Mouse (Mus musculus): Measurements from ENCODE around the gene Fer. TPM values are rescaled to one million over a fixed set of nuclear protein-coding genes. Genes with fewer than 3 reads are reported as not detected.

Gene Fer
- total RNA-seq, 2 experiments from 2014 or later = 35.0 to 37.8 TPM

- no peak for DNase-seq (ENCODE audit: low spot score in 2 of 2)
These were observed 111.4 kb downstream of the Fer start for GRCm38 (mm10) chr17:63974253-63974652.

- no peak for DNase-seq (ENCODE audit: low spot score in 2 of 2)
These were observed 116.1 kb downstream of the Fer start for GRCm38 (mm10) chr17:63978794-63979571.

GRCm38 (mm10) chr17:63980167-63980566 lies 117.3 kb downstream of the Fer start:
- no peak for DNase-seq (ENCODE audit: low spot score in 2 of 2)

GRCm38 (mm10) chr17:63988710-63989109 lies 125.8 kb downstream of the Fer start:
- DNase-seq (ENCODE audit: low spot score in 2 of 2) = no peak

- no peak for DNase-seq (ENCODE audit: low spot score in 2 of 2)
These were observed 128.3 kb downstream of the Fer start for GRCm38 (mm10) chr17:63991160-63991559.

GRCm38 (mm10) chr17:63995921-63996320 lies 133.1 kb downstream of the Fer start:
- DNase-seq (ENCODE audit: low spot score in 2 of 2) = no peak

- no peak for DNase-seq (ENCODE audit: low spot score in 2 of 2)
These were observed 134.8 kb downstream of the Fer start for GRCm38 (mm10) chr17:63997643-63998042.

GRCm38 (mm10) chr17:64003444-64003843 lies 140.6 kb downstream of the Fer start:
- no peak for DNase-seq (ENCODE audit: low spot score in 2 of 2)

- no peak for DNase-seq (ENCODE audit: low spot score in 2 of 2)
These were observed 142.8 kb downstream of the Fer start for GRCm38 (mm10) chr17:64005575-64006249.

- no peak for DNase-seq (ENCODE audit: low spot score in 2 of 2)
These were observed 153.7 kb downstream of the Fer start for GRCm38 (mm10) chr17:64016606-64017005.

- no peak for DNase-seq (ENCODE audit: low spot score in 2 of 2)
These were observed 155.4 kb downstream of the Fer start for GRCm38 (mm10) chr17:64018240-64018639.

- no peak for DNase-seq (ENCODE audit: low spot score in 2 of 2)
These were observed 156.0 kb downstream of the Fer start for GRCm38 (mm10) chr17:64018870-64019269.

- no peak for DNase-seq (ENCODE audit: low spot score in 2 of 2)
These were observed 156.8 kb downstream of the Fer start for GRCm38 (mm10) chr17:64019646-64020045.

GRCm38 (mm10) chr17:64026485-64026884 lies 163.6 kb downstream of the Fer start:
- DNase-seq (ENCODE audit: low spot score in 2 of 2) = no peak

- no peak for DNase-seq (ENCODE audit: low spot score in 2 of 2)
These were observed 178.9 kb downstream of the Fer start for GRCm38 (mm10) chr17:64041771-64042170.

GRCm38 (mm10) chr17:64045326-64045725 lies 182.5 kb downstream of the Fer start:
- peak; percentile 28 to 36 for DNase-seq (ENCODE audit: low spot score in 2 of 2)

- no peak for DNase-seq (ENCODE audit: low spot score in 2 of 2)
These were observed 183.7 kb downstream of the Fer start for GRCm38 (mm10) chr17:64046557-64046956.

- no peak for DNase-seq (ENCODE audit: low spot score in 2 of 2)
These were observed 188.0 kb downstream of the Fer start for GRCm38 (mm10) chr17:64050911-64051310.

- no peak for DNase-seq (ENCODE audit: low spot score in 2 of 2)
These were observed 190.8 kb downstream of the Fer start for GRCm38 (mm10) chr17:64053636-64054035.

- no peak for DNase-seq (ENCODE audit: low spot score in 2 of 2)
These were observed 197.7 kb downstream of the Fer start for GRCm38 (mm10) chr17:64060529-64060928.

- DNase-seq (ENCODE audit: low spot score in 2 of 2) = no peak
These were observed 202.4 kb downstream of the Fer start for GRCm38 (mm10) chr17:64065243-64065642.

- DNase-seq (ENCODE audit: low spot score in 2 of 2) = peak; percentile 47 to 63
These were observed 214.5 kb downstream of the Fer start for GRCm38 (mm10) chr17:64077392-64077791.

GRCm38 (mm10) chr17:64084751-64085150 lies 221.9 kb downstream of the Fer start:
- DNase-seq (ENCODE audit: low spot score in 2 of 2) = no peak
